Mouse (Mus musculus) lung, adult 2 months (tissue): ENCODE results near the gene Rab34. TPM values are rescaled to one million over a fixed set of nuclear protein-coding genes. Genes with fewer than 3 reads are reported as not detected.

Source experiments
- DNase-seq: peaks from one replicate; pipeline ENCODE4 v3.0.0; 2022
- H3K4me1 ChIP-seq: fragments of 200-500 bp; 2 replicates; pipeline ENCODE4 v1.6.1; 2011; ENCODE audit warnings: low read length; ENCODE audit not compliant: control insufficient read depth, insufficient read depth
- H3K4me3 ChIP-seq: fragments of 200-500 bp; replicated peaks from 2 replicates; pipeline ENCODE3; 2011; ENCODE audit warnings: low read depth, mild to moderate bottlenecking, control low read depth, low read length; ENCODE audit errors: extremely low read depth
- CTCF ChIP-seq: fragments of 200-500 bp; IDR thresholded peaks from 2 replicates; pipeline ENCODE4 v1.5.1; 2011; ENCODE audit warnings: mild to moderate bottlenecking, low read length, control low read depth; ENCODE audit not compliant: insufficient read depth
- POLR2A ChIP-seq: fragments of 200-500 bp; IDR thresholded peaks from 2 replicates; pipeline ENCODE4 v1.6.1; 2011; ENCODE audit warnings: low read depth, mild to moderate bottlenecking, control low read depth, low read length, borderline replicate concordance; ENCODE audit errors: extremely low read depth
- WGBS: fragments of 180-500 bp; shearing (Covaris S2); methylation state at CpG from one replicate; pipeline ENCODE4 v1.1.7; 2018; 5-methylcytosine and 5-hydroxymethylcytosine counted together
- polyA plus RNA-seq: library from polyadenylated mRNA; depleted of rRNA; stranded (reverse); fragments of >200 nt; gene quantifications from 2 replicates; pipeline ENCODE4 v1.2.3, GENCODE M21; 2012; rRNA removed

The Rab34 gene
- polyA plus RNA-seq, 1 experiment = 45.4 TPM

- TF ChIP-seq CTCF (no peak), POLR2A (no peak)
- no peak overlapping the region for H3K4me3 ChIP-seq
- WGBS = 81% methylated on average over 6 of the region's 6 CpGs
- DNase-seq = no peak
- H3K4me1 ChIP-seq = no peaks in the 10 kb centered on the region
Measured at GRCm38 (mm10) chr11:78209886-78210285, 21.7 kb downstream of the Rab34 start.

GRCm38 (mm10) chr11:78210615-78211014 lies 22.4 kb downstream of the Rab34 start:
- 53% methylated on average over 7 of the region's 7 CpGs for WGBS
- H3K4me3 ChIP-seq = no peak overlapping the region
- no peak for TF ChIP-seq POLR2A
- no peak for TF ChIP-seq CTCF
- no peaks in the 10 kb centered on the region for H3K4me1 ChIP-seq
- no peak for DNase-seq

- no peaks in the 10 kb centered on the region for H3K4me1 ChIP-seq
- no peak overlapping the region for H3K4me3 ChIP-seq
- TF ChIP-seq CTCF = no peak
- no peak for TF ChIP-seq POLR2A
- WGBS = 65% methylated on average over 5 of the region's 5 CpGs
- no peak for DNase-seq
Measured at GRCm38 (mm10) chr11:78211513-78211912, 23.3 kb downstream of the Rab34 start.

DNA sequence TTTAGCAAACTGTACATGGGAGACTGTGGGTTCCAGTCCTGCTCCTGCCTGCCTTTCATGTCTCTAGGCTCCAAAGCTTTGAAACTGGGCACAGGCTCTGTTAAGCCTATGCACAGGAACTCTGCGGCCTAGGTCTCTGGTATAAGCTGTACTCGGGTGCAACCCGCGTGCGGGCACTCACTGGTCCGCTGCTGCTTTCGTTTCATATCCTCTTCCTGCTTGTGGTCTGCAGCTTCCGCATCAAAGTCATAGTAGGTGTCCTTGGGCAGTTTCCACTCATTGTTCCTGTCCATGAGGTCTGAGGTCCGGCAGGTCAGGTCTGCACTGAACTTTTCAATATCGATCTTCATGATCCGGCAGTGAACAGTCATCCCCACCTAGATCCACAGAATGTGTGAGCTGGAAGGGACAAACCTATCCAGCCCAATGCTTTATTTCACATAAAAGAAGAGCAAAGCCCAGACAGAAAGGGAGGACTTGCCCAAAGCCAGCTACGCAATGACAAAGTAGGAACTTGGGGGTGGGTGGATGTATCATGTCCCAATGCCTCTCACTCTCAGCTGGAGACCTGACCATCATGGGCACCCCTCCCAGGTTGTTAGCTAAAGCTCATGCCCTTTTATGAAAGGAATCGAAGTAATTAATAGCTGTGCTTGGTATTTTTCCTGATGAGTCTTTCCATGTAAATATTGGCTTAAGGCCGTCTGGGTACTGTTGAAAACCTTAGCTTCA lies 25.0 kb downstream of the Rab34 start:
- TF ChIP-seq POLR2A (no peak), CTCF (no peak)
- 74% methylated on average over 14 of the region's 14 CpGs for WGBS
- Histone ChIP-seq H3K4me1 (no peaks in the 10 kb centered on the region), H3K4me3 (no peak overlapping the region)
- no peak for DNase-seq

GRCm38 (mm10) chr11:78215709-78216317 lies 27.6 kb downstream of the Rab34 start:
- 87% methylated on average over 11 of the region's 11 CpGs for WGBS
- no peak for TF ChIP-seq POLR2A
- no peak for TF ChIP-seq CTCF
- H3K4me1 ChIP-seq = no peaks in the 10 kb centered on the region
- DNase-seq = no peak
- no peak overlapping the region for H3K4me3 ChIP-seq

DNA sequence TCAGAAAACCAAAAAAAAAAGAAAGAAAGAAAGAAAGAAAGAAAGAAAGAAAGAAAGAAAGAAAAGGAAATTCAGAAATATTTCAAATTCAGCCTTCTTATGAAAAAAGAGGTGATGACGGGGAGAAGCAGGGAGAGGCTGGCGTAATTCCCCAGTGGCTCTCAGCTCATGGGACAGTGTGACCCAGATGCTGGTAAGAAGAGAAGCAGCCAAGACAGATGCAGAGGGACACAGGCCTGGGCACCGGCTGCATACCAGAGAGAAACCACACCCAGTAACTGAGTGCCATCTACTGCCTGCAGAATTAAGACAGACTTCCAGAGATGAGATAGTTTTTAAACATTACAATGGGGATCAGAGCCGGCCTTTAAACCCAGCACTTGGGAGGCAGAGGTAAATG lies 35.4 kb downstream of the Rab34 start:
- no peak overlapping the region for H3K4me3 ChIP-seq
- DNase-seq = no peak
- TF ChIP-seq CTCF (no peak), POLR2A (no peak)
- no peaks in the 10 kb centered on the region for H3K4me1 ChIP-seq
- WGBS = 83% methylated on average over 4 of the region's 4 CpGs

GRCm38 (mm10) chr11:78231518-78231917 lies 43.3 kb downstream of the Rab34 start:
- TF ChIP-seq CTCF (no peak), POLR2A (no peak)
- Histone ChIP-seq H3K4me3 (no peak overlapping the region), H3K4me1 (no peaks in the 10 kb centered on the region)
- WGBS = 93% methylated on average over 6 of the region's 6 CpGs
- no peak for DNase-seq

DNA sequence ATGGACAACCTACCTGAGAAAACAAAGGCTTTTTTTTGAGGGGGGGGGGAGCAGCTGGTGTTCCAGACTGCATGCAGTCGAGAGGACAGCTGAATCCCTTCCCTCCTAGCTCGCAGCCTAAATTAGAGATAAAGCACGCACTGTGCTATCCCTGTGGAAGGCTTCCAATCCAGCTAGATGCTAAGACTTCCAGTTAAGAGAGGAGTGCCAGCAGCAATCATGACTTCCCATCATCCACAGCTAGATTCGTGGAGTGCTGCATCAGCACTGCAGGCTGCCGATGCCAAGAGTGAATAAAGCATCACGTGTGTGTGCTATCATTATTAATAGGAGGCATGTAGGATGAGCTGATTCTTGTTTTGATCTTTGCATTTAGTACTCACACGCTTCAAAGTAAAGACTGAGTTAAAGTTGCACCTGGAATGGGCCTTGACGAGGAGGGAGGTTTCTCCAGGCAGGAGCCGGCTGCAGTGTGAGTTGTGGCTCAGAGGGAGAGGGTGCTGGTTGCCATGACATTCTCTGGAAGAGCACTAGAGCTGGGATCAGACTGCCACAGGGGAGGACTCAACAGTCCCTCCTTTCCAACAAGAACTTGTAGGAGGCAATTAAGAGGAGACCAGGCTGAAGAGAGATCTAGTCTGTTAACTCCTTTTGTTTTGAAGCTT lies 52.1 kb downstream of the Rab34 start:
- DNase-seq = no peak
- WGBS = 71% methylated on average over 9 of the region's 9 CpGs
- no peak for TF ChIP-seq CTCF
- no peak for TF ChIP-seq POLR2A

More for the DNA sequence above, 52.1 kb downstream of the Rab34 start:
- no peaks in the 10 kb centered on the region for H3K4me1 ChIP-seq
- H3K4me3 ChIP-seq = no peak overlapping the region

Other genes starting within 250 kb of the Rab34 start
- 50.4 and 55.3 TPM in 2 replicates for gene Phf12, start 205.7 kb upstream of the Rab34 start, polyA plus RNA-seq
- 7.9 and 8.7 TPM in 2 replicates for gene Dhrs13, start 156.2 kb upstream of the Rab34 start, polyA plus RNA-seq
- gene Flot2, start 150.5 kb upstream of the Rab34 start, polyA plus RNA-seq = 114 and 145 TPM in 2 replicates
- 23.9 and 27.8 TPM in 2 replicates for gene Eral1, start 108.0 kb upstream of the Rab34 start, polyA plus RNA-seq
- gene Fam222b, start 93.8 kb upstream of the Rab34 start, polyA plus RNA-seq = 21.6 and 25.6 TPM in 2 replicates
- 37.0 and 42.8 TPM in 2 replicates for gene Traf4, start 22.8 kb upstream of the Rab34 start, polyA plus RNA-seq
- gene Nek8, start 11.8 kb upstream of the Rab34 start, polyA plus RNA-seq = 16.1 and 18.9 TPM in 2 replicates
- gene Tlcd1, start 11.7 kb upstream of the Rab34 start, polyA plus RNA-seq = 38.0 and 44.2 TPM in 2 replicates
- 103 and 212 TPM in 2 replicates for gene Rpl23a, start 4.8 kb upstream of the Rab34 start, polyA plus RNA-seq
- 0.87 and 1.4 TPM in 2 replicates for gene Proca1, start 5.0 kb downstream of the Rab34 start, polyA plus RNA-seq
- 67.6 and 81.7 TPM in 2 replicates for gene Sdf2, start 57.3 kb downstream of the Rab34 start, polyA plus RNA-seq
- 21.0 and 26.5 TPM in 2 replicates for gene Supt6, start 57.6 kb downstream of the Rab34 start, polyA plus RNA-seq
- gene 2610507B11Rik, start 73.3 kb downstream of the Rab34 start, polyA plus RNA-seq = 53.9 and 65.4 TPM in 2 replicates
- 0.22 and 0.27 TPM in 2 replicates for gene BC030499, start 102.4 kb downstream of the Rab34 start, polyA plus RNA-seq
- gene Spag5, start 113.1 kb downstream of the Rab34 start, polyA plus RNA-seq = 1.4 and 1.6 TPM in 2 replicates
- gene Aldoc, start 134.5 kb downstream of the Rab34 start, polyA plus RNA-seq = 8.4 and 10.4 TPM in 2 replicates
- 68.4 and 69.0 TPM in 2 replicates for gene Pigs, start 140.0 kb downstream of the Rab34 start, polyA plus RNA-seq
- 55.4 and 64.1 TPM in 2 replicates for gene Unc119, start 155.1 kb downstream of the Rab34 start, polyA plus RNA-seq
- gene Foxn1, start 198.1 kb downstream of the Rab34 start, polyA plus RNA-seq = 0.62 TPM in 1 of 2 replicates, not detected in the other
- 1.5 and 1.9 TPM in 2 replicates for gene Slc13a2, start 233.8 kb downstream of the Rab34 start, polyA plus RNA-seq